Mouse (Mus musculus) liver, embryonic 15.5 days (tissue): ENCODE results near the gene Gps2. TPM values are rescaled to one million over a fixed set of nuclear protein-coding genes. Genes with fewer than 3 reads are reported as not detected.
A peak's percentile ranks its signal among the peaks of the same experiment; 100 is the strongest.

Experiments used
- ATAC-seq: fragments of 200-750 bp; cut with Nextera tagmentation; 2 replicates; pipeline ENCODE4 v1.8.0; 2017; ENCODE audit warnings: moderate number of reproducible peaks, mild to moderate bottlenecking, moderate library complexity; ENCODE audit not compliant: insufficient read depth
- H3K27ac ChIP-seq: fragments of 300-500 bp; sonication (generic); replicated peaks from 2 replicates; pipeline ENCODE4 v1.5.1; 2015; ENCODE audit warnings: mild to moderate bottlenecking, inconsistent platforms
- H3K27me3 ChIP-seq: fragments of 300-500 bp; sonication (generic); 2 replicates; pipeline ENCODE4 v1.6.1; 2015; ENCODE audit warnings: mild to moderate bottlenecking, inconsistent platforms
- H3K36me3 ChIP-seq: fragments of 300-500 bp; sonication (generic); replicated peaks from 2 replicates; pipeline ENCODE4 v1.6.1; 2015; ENCODE audit warnings: moderate library complexity, mild to moderate bottlenecking, inconsistent platforms
- H3K4me1 ChIP-seq: fragments of 300-500 bp; sonication (generic); replicated peaks from 2 replicates; pipeline ENCODE4 v1.6.1; 2015; ENCODE audit warnings: inconsistent platforms
- H3K4me2 ChIP-seq: fragments of 300-500 bp; sonication (generic); 2 replicates; pipeline ENCODE4 v1.6.1; 2015; ENCODE audit warnings: moderate library complexity, mild to moderate bottlenecking, inconsistent platforms
- H3K4me3 ChIP-seq: fragments of 300-500 bp; sonication (generic); replicated peaks from 2 replicates; pipeline ENCODE4 v1.5.1; 2015; ENCODE audit warnings: mild to moderate bottlenecking, inconsistent platforms
- H3K9ac ChIP-seq: fragments of 300-500 bp; sonication (generic); 2 replicates; pipeline ENCODE4 v1.6.1; 2015; ENCODE audit warnings: moderate library complexity, mild to moderate bottlenecking, inconsistent platforms
- H3K9me3 ChIP-seq: fragments of 300-500 bp; sonication (generic); replicated peaks from 2 replicates; pipeline ENCODE4 v1.6.1; 2016; ENCODE audit warnings: inconsistent platforms
- WGBS: fragments of 180-500 bp; shearing (Covaris S2); methylation state at CpG from one replicate; pipeline ENCODE4 v1.1.7; 2015; ENCODE audit warnings: mixed read lengths; ENCODE audit not compliant: insufficient replicate concordance; 5-methylcytosine and 5-hydroxymethylcytosine counted together
- polyA plus RNA-seq: library from polyadenylated mRNA; unstranded; fragments of >200 nt; fragmentation: Nextera tagmentation; extraction: Ambion mirVana; gene quantifications from 2 replicates; pipeline ENCODE4 v1.2.1, GENCODE M21; 2015

Gene Gps2
- polyA plus RNA-seq, 1 experiment from 2014 or later = 90.6 TPM

- H3K36me3 ChIP-seq = peaks cover 59% of the 10 kb centered on the region
- no peak for ATAC-seq
- H3K27ac ChIP-seq = peak overlapping the region; percentile 97
- H3K4me1 ChIP-seq = peaks cover 69% of the 10 kb centered on the region
- peak overlapping the region; percentile 86 for H3K4me3 ChIP-seq
- WGBS = 64% methylated on average over 8 of the region's 8 CpGs
- H3K4me2 ChIP-seq = peak overlapping the region; percentile 90
- H3K9ac ChIP-seq = peak overlapping the region; percentile 20; the same call in 1 of the 2 replicates
- no peaks in the 10 kb centered on the region for H3K9me3 ChIP-seq
- H3K27me3 ChIP-seq = no peaks in the 10 kb centered on the region
These were observed 3.8 kb downstream of the Gps2 start for GRCm38 (mm10) chr11:69917379-69917948.

- H3K36me3 ChIP-seq = peaks cover 52% of the 10 kb centered on the region
- H3K4me2 ChIP-seq = peak overlapping the region; percentile 90
- no peaks in the 10 kb centered on the region for H3K9me3 ChIP-seq
- no peak for ATAC-seq
- 66% methylated on average over 5 of the region's 5 CpGs for WGBS
- peaks cover 70% of the 10 kb centered on the region for H3K4me1 ChIP-seq
- peak overlapping the region; percentile 20; the same call in 1 of the 2 replicates for H3K9ac ChIP-seq
- no peaks in the 10 kb centered on the region for H3K27me3 ChIP-seq
- peak overlapping the region; percentile 97 for H3K27ac ChIP-seq
- peak overlapping the region; percentile 88; the same call in 1 of the 2 replicates for H3K4me3 ChIP-seq
These were observed 4.4 kb downstream of the Gps2 start for GRCm38 (mm10) chr11:69918118-69918517.

- Histone ChIP-seq H3K9me3 (no peaks in the 10 kb centered on the region), H3K36me3 (peaks cover 50% of the 10 kb centered on the region), H3K4me1 (peaks cover 74% of the 10 kb centered on the region), H3K9ac (peak overlapping the region; percentile 97), H3K4me3 (peak overlapping the region; percentile 88), H3K4me2 (peak overlapping the region; percentile 90), H3K27me3 (no peaks in the 10 kb centered on the region), H3K27ac (peak overlapping the region; percentile 97)
- no peak for ATAC-seq
- WGBS = 40% methylated on average over 9 of the region's 9 CpGs
These were observed 5.4 kb downstream of the Gps2 start for GRCm38 (mm10) chr11:69919053-69919452.

DNA sequence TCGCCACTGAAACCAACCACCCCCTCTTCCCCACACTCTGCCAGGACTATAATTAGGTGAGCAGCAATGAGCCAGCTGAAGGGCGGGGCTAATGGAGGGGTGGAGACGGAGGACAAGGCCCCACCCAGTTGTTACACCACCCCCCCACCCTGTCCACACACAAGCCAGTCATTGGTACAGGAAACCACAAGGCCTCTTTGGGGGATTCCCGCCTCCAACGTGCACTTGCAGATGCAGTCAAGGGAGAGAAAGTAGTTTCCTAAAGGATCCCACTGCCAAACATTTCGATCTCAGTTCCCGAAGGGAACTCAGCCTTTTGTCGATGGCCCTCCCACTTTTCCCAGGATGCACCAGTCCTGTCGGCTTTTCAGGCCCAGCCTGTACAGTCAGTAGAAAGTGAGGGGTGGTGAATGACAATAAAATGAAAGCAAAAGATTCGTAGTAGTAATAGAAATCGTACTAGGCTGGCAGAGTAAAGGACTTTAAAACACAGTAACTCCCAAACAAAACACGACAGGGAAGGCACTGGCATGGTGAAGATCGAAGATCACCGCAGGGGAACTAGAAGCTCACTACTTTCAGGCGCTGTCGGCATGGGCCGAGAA lies 6.1 kb downstream of the Gps2 start:
- under 1% methylated on average over 17 of the region's 17 CpGs for WGBS
- H3K36me3 ChIP-seq = peaks cover 48% of the 10 kb centered on the region
- peaks cover 72% of the 10 kb centered on the region for H3K4me1 ChIP-seq
- ATAC-seq = peak; percentile 38
- H3K27ac ChIP-seq = peak overlapping the region; percentile 97
- no peaks in the 10 kb centered on the region for H3K9me3 ChIP-seq
- peak overlapping the region; percentile 90 for H3K4me2 ChIP-seq
- H3K27me3 ChIP-seq = no peaks in the 10 kb centered on the region
- H3K9ac ChIP-seq = peak overlapping the region; percentile 97
- peak overlapping the region; percentile 88 for H3K4me3 ChIP-seq

- Histone ChIP-seq H3K4me2 (peak overlapping the region; percentile 90), H3K27me3 (no peaks in the 10 kb centered on the region), H3K4me1 (peaks cover 65% of the 10 kb centered on the region), H3K4me3 (peak overlapping the region; percentile 88), H3K36me3 (peaks cover 41% of the 10 kb centered on the region), H3K9ac (peak overlapping the region; percentile 97), H3K27ac (peak overlapping the region; percentile 97), H3K9me3 (no peaks in the 10 kb centered on the region)
- WGBS = under 1% methylated on average over 63 of the region's 65 CpGs
- peak; percentile 11 for ATAC-seq
These were observed 6.8 kb downstream of the Gps2 start for GRCm38 (mm10) chr11:69920266-69921031.

DNA sequence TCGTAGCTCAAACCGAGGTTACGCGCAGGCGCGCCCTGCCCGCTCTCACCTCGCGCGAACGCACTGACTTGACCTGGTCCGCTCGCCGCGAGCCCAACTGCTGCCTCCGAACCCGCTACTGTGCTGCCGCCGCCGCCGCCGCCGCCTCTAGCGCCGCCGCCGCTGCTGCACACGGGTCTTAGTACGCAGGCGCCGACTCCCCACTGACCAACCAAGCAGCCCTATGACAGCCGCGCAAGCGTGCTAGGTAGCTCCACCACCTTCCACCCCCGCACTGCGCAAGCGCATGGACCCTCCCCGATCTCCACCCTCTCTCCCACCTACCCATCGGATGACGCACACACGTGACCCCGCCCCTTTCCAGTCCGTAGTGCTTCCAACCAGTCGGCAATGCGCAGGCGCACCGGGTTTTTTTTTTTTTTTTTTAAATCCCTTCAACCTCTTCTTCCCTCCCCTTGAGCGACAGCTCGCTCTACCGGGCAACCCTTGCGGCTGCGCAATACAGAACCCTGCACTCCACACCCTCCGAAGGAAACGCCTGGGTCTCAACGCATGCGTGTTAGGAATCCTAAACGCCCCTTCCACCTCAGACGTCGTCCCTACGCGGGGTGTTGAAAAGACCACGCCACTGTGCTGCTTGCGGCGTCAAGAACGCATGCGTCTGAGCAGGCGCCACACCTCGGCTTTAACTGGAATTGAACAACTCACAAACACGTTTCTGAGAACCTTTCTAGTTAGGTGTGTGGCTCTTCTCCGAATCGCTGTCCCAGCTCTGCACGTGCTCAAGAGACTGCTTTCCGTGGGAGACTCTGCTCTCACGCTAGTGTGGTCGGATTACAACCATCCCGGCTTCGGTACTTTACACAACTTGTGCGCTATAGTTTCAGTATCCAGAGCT lies 7.7 kb downstream of the Gps2 start, which contains the start of gene Eif5a:
Gene Eif5a, minus strand, starts transcription at position 845 of the 898 bp plus-strand sequence.
- Histone ChIP-seq H3K4me3 (peak within 1 kb of the TSS; percentile 88), H3K4me1 (peaks cover 56% of the 10 kb centered on the region), H3K4me2 (peak within 1 kb of the TSS; percentile 90), H3K27ac (peak within 1 kb of the TSS; percentile 97), H3K36me3 (peaks cover 32% of the 10 kb centered on the region), H3K9ac (peak within 1 kb of the TSS; percentile 97), H3K9me3 (no peaks in the 10 kb centered on the region), H3K27me3 (no peaks in the 10 kb centered on the region)
- peak; percentile 90 for ATAC-seq
- under 1% methylated on average over 78 of the region's 78 CpGs for WGBS

- peaks cover 23% of the 10 kb centered on the region for H3K36me3 ChIP-seq
- H3K4me1 ChIP-seq = peaks cover 48% of the 10 kb centered on the region
- H3K4me2 ChIP-seq = peak overlapping the region; percentile 90
- no peaks in the 10 kb centered on the region for H3K9me3 ChIP-seq
- H3K9ac ChIP-seq = peak overlapping the region; percentile 67
- H3K27ac ChIP-seq = peak overlapping the region; percentile 97
- H3K4me3 ChIP-seq = peak overlapping the region; percentile 88
- H3K27me3 ChIP-seq = no peaks in the 10 kb centered on the region
- 3% methylated on average over 12 of the region's 12 CpGs for WGBS
- no peak for ATAC-seq
These were observed 8.5 kb downstream of the Gps2 start for GRCm38 (mm10) chr11:69922012-69922756.

DNA sequence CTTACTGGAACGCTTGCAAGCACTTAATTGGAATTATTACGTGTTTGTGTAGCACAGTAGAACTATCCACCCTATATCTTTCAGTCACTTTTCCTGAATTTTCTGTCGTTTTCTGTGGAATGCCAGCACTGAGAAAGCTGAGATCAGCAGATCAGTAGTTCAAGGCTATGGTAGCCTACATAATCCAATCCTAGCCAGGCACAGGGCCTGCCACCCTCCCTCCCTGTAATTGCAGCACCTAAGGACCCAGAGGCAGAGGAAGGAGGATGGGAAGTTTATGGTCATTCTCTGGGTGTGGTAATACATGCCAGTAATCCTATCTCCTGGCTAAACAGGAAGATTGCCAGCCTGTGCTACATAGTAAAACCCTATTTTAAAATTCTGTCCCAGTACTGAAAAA lies 9.1 kb downstream of the Gps2 start:
- Histone ChIP-seq H3K4me1 (peaks cover 41% of the 10 kb centered on the region), H3K27ac (peak overlapping the region; percentile 97), H3K9me3 (no peaks in the 10 kb centered on the region), H3K4me3 (peak overlapping the region; percentile 88), H3K9ac (peak overlapping the region; percentile 67), H3K27me3 (no peaks in the 10 kb centered on the region), H3K36me3 (peaks cover 17% of the 10 kb centered on the region), H3K4me2 (peak overlapping the region; percentile 90)
- ATAC-seq = no peak
- 62% methylated on average over 3 of the region's 3 CpGs for WGBS

- ATAC-seq = no peak
- 84% methylated on average over 2 of the region's 2 CpGs for WGBS
- H3K9ac ChIP-seq = no peak overlapping the region
These were observed 13.8 kb downstream of the Gps2 start for GRCm38 (mm10) chr11:69927501-69927900.

DNA sequence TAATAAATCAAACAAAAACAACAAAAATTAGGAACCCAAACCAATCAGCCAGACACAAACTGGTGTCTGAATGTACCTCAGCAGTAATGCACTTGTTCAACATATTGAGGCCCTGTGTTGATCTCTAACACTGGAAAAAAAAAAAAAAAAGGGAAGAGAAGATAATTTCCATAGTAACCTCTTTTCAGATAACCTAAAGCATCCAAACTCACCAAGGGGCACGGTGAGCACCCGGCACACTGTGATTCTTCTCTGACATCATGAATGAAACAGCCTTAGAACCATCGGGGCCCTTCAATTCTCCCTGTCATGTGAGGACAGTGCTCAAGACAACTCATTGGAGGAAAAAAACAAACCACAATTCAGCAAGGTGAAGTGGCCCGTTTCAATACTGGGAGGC lies 16.0 kb downstream of the Gps2 start:
- 35% methylated on average over 4 of the region's 4 CpGs for WGBS
- Histone ChIP-seq H3K36me3 (no peaks in the 10 kb centered on the region), H3K9me3 (no peaks in the 10 kb centered on the region), H3K4me3 (no peak overlapping the region), H3K4me2 (no peak overlapping the region), H3K27ac (no peak overlapping the region), H3K27me3 (peaks cover 9% of the 10 kb centered on the region), H3K9ac (no peak overlapping the region), H3K4me1 (peaks cover 15% of the 10 kb centered on the region)
- no peak for ATAC-seq

More at GRCm38 (mm10) chr11:69927501-69927900, 13.8 kb downstream of the Gps2 start:
- H3K36me3 ChIP-seq = no peaks in the 10 kb centered on the region
- H3K4me1 ChIP-seq = peaks cover 21% of the 10 kb centered on the region
- H3K9me3 ChIP-seq = no peaks in the 10 kb centered on the region
- H3K4me3 ChIP-seq = no peak overlapping the region
- H3K27me3 ChIP-seq = no peaks in the 10 kb centered on the region
- no peak overlapping the region for H3K4me2 ChIP-seq
- no peak overlapping the region for H3K27ac ChIP-seq
